Mouse (Mus musculus) hindbrain, embryonic 11.5 days (tissue): ENCODE results near the gene Scube1. TPM values are rescaled to one million over a fixed set of nuclear protein-coding genes. Genes with fewer than 3 reads are reported as not detected.

Experiments used
- ATAC-seq: fragments of 200-750 bp; cut with Nextera tagmentation; 2 replicates; pipeline ENCODE4 v1.8.0; 2017; ENCODE audit warnings: mild to moderate bottlenecking, moderate TSS enrichment, moderate library complexity; ENCODE audit not compliant: low FRiP score
- DNase-seq: peaks from one replicate; pipeline ENCODE4 v3.0.0-alpha.2; 2015; ENCODE audit warnings: low spot score
- H3K27ac ChIP-seq: fragments of 300-500 bp; sonication (generic); 2 replicates; pipeline ENCODE4 v1.5.1; 2014; ENCODE audit warnings: mild to moderate bottlenecking, low read depth, low read length
- H3K27me3 ChIP-seq: fragments of 300-500 bp; sonication (generic); 2 replicates; pipeline ENCODE4 v1.6.1; 2014; ENCODE audit warnings: mild to moderate bottlenecking, low read length, moderate library complexity, mixed read lengths; ENCODE audit not compliant: control insufficient read depth, insufficient read depth
- H3K36me3 ChIP-seq: fragments of 300-500 bp; sonication (generic); 2 replicates; pipeline ENCODE4 v1.6.1; 2014; ENCODE audit warnings: mild to moderate bottlenecking, low read length, moderate library complexity, mixed read lengths; ENCODE audit not compliant: control insufficient read depth, insufficient read depth
- H3K4me1 ChIP-seq: fragments of 300-500 bp; sonication (generic); replicated peaks from 2 replicates; pipeline ENCODE4 v1.6.1; 2014; ENCODE audit warnings: low read length, mixed read lengths; ENCODE audit not compliant: control insufficient read depth, insufficient read depth
- H3K4me2 ChIP-seq: fragments of 300-500 bp; sonication (generic); replicated peaks from 2 replicates; pipeline ENCODE4 v1.6.1; 2014; ENCODE audit warnings: mild to moderate bottlenecking, low read depth, low read length
- H3K4me3 ChIP-seq: fragments of 300-500 bp; sonication (generic); 2 replicates; pipeline ENCODE4 v1.5.1; 2014; ENCODE audit warnings: low read depth, low read length
- H3K9ac ChIP-seq: fragments of 300-500 bp; sonication (generic); 2 replicates; pipeline ENCODE4 v1.6.1; 2014; ENCODE audit warnings: low read depth, low read length
- H3K9me3 ChIP-seq: fragments of 300-500 bp; sonication (generic); 2 replicates; pipeline ENCODE4 v1.6.1; 2016; ENCODE audit warnings: low read length; ENCODE audit not compliant: control insufficient read depth
- WGBS: fragments of 180-500 bp; shearing (Covaris S2); extraction: QIAGEN DNeasy Blood & Tissue Kit; methylation state at CpG from one replicate; pipeline ENCODE4 v1.1.7; 2014; 5-methylcytosine and 5-hydroxymethylcytosine counted together
- polyA plus RNA-seq: library from polyadenylated mRNA; unstranded; fragments of >200 nt; fragmentation: Nextera tagmentation; extraction: Ambion mirVana; gene quantifications from 2 replicates; pipeline ENCODE4 v1.2.1, GENCODE M21; 2014

The Scube1 gene
- polyA plus RNA-seq, 1 experiment from 2014 or later: 32.8 TPM

DNA sequence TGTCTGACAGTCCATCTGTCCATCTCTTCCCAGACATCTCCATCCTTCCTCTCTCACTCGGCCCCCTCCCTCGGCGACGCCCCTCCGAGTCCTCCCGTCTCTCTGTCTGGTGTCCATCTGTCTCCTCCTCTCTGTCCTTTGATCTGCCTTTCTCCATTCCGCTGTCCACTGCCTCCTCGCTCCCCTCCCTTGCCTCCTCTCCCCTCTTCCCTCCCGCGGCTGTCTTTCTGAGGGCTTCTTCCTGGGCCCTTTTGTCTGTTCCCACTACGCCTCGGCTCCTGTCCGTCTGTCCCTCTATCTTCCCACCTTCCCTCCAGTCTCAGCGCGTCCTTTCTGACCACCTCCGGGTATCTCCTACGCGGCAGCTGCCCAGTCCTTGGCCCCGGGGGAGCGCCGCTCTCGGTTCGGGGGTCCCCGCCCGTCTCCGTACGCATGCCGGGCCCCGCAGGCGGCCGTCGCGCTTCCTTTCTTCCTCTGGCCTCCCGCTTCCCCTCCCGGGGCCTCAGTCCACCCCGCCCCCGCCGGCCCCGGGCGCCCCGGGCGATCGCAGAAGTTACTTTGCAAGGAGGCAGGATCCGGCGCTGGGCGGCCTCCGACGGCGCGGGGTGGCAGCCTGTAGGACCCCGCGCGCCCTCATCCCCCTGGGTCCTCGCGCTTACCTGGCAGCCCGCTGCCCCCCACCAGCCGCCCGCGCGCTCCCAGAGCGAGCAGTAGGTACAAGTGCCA, 498 bp downstream of the Scube1 start:
- peaks cover 11% of the 10 kb centered on the region for H3K4me1 ChIP-seq
- DNase-seq: peak; percentile 38
- peak; percentile 27 for ATAC-seq
- peak overlapping the region; percentile 86 for H3K4me2 ChIP-seq
- H3K36me3 ChIP-seq: no peaks in the 10 kb centered on the region
- H3K9me3 ChIP-seq: no peaks in the 10 kb centered on the region
- H3K27me3 ChIP-seq: no peaks in the 10 kb centered on the region
- peak overlapping the region; percentile 80 for H3K4me3 ChIP-seq
- WGBS: under 1% methylated on average over 58 of the region's 61 CpGs
- peak overlapping the region; percentile 79 for H3K27ac ChIP-seq
- peak overlapping the region; percentile 81 for H3K9ac ChIP-seq

DNA sequence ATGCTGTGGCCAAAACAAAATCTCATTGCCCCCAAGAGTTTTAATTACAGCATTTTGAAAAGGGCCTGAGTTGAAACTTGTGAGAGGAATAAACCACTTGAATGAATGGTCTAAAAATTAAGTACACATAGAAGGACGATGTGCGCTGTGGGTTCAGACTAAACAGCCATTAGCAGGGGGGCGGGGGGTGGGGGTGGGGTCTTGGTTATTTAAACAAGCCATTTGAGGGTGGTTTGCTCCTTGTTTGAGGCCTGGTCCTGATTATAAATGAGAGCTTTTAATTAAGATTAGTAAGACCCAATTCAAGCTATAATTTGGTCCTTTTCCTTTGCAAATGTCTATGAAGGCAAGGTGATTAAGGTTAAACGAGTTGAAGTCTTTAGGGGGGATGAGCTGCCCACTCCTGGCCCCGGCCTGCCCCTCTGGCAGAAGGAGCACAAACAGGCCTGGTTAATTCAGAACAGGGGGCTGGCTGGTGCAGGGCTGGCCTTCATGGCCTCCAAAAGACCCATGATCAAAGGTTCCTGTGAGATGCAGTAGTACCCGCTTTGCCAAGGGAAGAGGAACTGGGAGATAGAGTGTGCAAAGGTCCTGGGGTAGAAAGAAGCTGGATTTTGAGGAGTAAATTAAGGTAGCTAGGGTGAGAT, 9.1 kb downstream of the Scube1 start:
- H3K27ac ChIP-seq: no peak overlapping the region
- ATAC-seq (no peak), DNase-seq (no peak)
- H3K27me3 ChIP-seq: no peaks in the 10 kb centered on the region
- H3K9me3 ChIP-seq: no peaks in the 10 kb centered on the region
- no peak overlapping the region for H3K4me3 ChIP-seq
- WGBS: 81% methylated on average over 6 of the region's 6 CpGs
- no peak overlapping the region for H3K9ac ChIP-seq
- H3K36me3 ChIP-seq: 0 out of 2 replicates have a peak, but pooled peaks cover 3% of the 10 kb centered on the region
- H3K4me1 ChIP-seq: peaks cover 2% of the 10 kb centered on the region
- no peak overlapping the region for H3K4me2 ChIP-seq

DNA sequence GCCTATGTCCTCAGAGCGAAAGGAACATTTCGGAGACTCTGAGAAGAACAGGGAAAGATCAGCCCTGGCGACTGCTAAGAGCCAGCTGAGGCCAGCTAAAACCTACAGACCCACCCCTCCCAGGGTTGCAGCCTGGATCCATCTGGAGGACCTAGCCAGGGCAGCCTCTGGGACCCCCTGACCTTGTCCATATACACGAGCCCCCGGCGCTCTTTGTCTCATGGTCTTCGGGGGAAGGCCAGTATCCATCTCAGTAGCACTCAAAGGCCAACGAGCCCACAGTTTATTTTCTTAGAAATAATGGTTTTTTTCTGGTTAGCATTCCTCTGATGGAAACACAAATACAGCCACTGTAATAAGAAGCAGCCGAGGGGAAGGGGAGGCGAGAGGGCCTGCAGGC, 12.0 kb downstream of the Scube1 start:
- DNase-seq: no peak
- H3K27ac ChIP-seq: no peak overlapping the region

DNA sequence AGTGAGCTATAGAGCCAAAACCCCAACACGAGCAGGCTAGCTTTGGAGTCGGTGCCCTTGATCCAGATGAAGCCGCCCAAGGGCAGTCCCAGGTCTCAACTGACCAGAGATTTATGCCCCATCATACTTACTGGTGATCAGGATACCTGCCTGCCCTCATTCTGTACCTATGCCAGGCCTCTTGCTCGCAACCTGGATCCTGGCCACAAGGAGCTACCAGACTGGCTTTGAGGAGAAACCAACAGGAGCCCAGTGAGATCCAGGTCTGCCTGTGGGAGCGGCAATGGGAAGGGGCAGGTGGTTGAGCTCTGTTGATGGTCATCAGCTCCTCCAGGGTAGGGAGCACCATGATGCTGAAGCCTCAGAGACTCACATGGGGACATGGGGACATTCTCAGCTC, 12.5 kb downstream of the Scube1 start:
- Histone ChIP-seq H3K27ac (no peak overlapping the region), H3K9ac (no peak overlapping the region), H3K4me1 (peaks cover 8% of the 10 kb centered on the region), H3K4me3 (no peak overlapping the region), H3K36me3 (no peaks in the 10 kb centered on the region), H3K9me3 (no peaks in the 10 kb centered on the region), H3K4me2 (no peak overlapping the region), H3K27me3 (no peaks in the 10 kb centered on the region)
- 79% methylated on average over 5 of the region's 5 CpGs for WGBS
- no peak for ATAC-seq
- no peak for DNase-seq

More for the DNA sequence above, 12.0 kb downstream of the Scube1 start:
- Histone ChIP-seq H3K9ac (no peak overlapping the region), H3K4me2 (no peak overlapping the region), H3K4me3 (no peak overlapping the region), H3K36me3 (no peaks in the 10 kb centered on the region), H3K4me1 (peaks cover 8% of the 10 kb centered on the region), H3K9me3 (no peaks in the 10 kb centered on the region), H3K27me3 (no peaks in the 10 kb centered on the region)
- 63% methylated on average over 10 of the region's 10 CpGs for WGBS
- ATAC-seq: no peak

DNA sequence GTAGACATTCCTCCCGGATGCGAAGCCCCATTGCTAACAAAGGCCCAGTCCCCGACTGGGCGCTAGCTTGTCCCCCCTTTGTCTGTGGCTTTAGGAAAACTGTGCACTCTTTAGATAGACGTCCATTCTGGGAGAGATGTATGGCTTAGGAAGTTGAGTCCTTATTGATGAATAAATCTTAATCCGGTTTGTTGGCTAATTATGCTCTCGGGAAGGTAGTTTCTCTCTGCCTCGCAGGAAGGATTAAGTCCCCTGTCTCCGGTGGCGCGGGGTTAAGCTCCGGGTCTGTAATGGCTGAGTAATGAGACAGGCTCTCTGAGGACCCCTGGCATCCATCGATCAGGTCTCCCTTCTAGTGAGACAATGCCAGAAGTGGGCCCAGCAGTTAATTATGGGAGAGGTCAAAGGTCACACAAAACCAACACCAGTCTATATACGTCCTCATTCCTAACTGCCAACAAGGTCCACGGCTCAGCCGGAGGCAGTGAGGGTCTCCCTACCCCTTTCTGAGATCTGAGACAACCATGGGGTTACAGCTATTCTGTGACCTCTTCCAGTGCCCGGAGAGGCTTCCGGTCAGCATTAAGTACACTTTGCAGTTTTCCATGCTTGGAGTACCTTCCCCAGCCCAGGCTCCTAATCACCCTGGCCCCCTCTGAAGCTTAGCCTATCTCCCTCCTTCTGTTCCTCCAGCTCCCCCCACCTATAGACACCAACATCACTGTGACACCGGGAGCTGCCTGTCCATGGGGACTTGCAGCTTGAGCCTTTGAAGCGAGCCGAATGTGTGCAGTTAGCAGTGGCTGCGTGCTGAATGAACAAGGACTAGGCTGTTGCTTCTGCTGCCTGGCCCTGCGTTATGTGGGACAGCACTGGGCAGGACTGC, 14.7 kb downstream of the Scube1 start:
- peaks cover 8% of the 10 kb centered on the region for H3K4me1 ChIP-seq
- H3K4me3 ChIP-seq: no peak overlapping the region
- no peak overlapping the region for H3K9ac ChIP-seq
- H3K27me3 ChIP-seq: no peaks in the 10 kb centered on the region
- H3K4me2 ChIP-seq: no peak overlapping the region
- DNase-seq: peak; percentile 70
- peak overlapping the region; percentile 12 for H3K27ac ChIP-seq
- 7% methylated on average over 23 of the region's 23 CpGs for WGBS
- ATAC-seq: peak; percentile 73
- no peaks in the 10 kb centered on the region for H3K36me3 ChIP-seq
- no peaks in the 10 kb centered on the region for H3K9me3 ChIP-seq

DNA sequence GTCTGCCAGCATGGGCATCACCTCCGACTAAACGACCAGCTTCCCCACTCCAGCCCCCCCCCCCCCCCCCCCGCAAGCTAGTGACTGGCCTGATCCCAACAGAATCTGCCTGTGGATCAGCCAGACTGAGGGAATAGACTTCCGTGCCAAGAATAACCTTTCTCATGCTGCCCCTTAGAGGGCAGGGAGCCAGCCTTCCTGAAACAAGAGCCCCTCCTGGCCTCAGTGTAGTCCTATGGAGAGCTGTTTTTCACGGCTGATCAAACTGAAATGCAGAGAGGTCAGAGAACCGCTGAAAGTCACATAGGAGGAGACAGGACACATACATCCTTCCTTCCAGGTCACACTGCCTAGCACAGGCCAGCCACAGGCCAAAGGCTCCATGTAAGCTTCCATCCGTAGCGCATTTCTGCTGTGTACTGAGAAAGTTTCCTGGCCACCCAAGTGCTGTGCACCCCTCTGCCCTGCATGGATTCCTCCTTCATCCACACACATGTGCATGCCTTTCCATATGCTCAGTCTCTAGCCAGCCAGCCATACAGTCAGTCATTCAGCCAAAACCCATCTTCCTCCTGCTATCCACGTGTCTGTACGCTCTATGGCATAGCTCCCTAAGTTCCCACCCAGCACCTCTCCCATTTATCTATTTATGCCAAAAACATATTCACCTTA, 18.2 kb downstream of the Scube1 start:
- Histone ChIP-seq H3K27ac (no peak overlapping the region), H3K4me1 (peaks cover 8% of the 10 kb centered on the region), H3K9ac (no peak overlapping the region), H3K36me3 (peaks cover 10% of the 10 kb centered on the region), H3K27me3 (no peaks in the 10 kb centered on the region), H3K4me2 (no peak overlapping the region), H3K9me3 (no peaks in the 10 kb centered on the region), H3K4me3 (no peak overlapping the region)
- no peak for ATAC-seq
- DNase-seq: peak; percentile 26
- 29% methylated on average over 9 of the region's 10 CpGs for WGBS

DNA sequence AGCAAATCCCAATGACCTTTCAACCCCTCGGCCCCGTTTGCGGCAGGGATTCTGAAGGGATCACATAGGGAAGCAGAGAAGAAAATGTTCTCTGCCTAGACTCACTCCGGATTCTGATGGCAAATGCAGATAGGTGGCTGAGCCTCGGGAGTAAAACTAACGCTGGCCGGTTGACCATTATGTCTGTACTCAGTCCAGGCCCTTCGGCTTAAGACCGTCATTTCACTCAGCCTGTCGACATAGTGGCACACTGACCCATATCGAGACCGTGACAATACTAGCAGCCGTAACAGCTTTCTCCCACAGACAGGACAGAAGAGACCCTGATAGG, 24.3 kb downstream of the Scube1 start:
- Histone ChIP-seq H3K9ac (no peak overlapping the region), H3K9me3 (no peaks in the 10 kb centered on the region), H3K4me2 (no peak overlapping the region), H3K27ac (peak overlapping the region; percentile 70; the same call in 1 of the 2 replicates), H3K4me3 (no peak overlapping the region), H3K27me3 (no peaks in the 10 kb centered on the region), H3K4me1 (peaks cover 25% of the 10 kb centered on the region), H3K36me3 (peaks cover 10% of the 10 kb centered on the region)
- ATAC-seq (no peak), DNase-seq (no peak)
- WGBS: 36% methylated on average over 13 of the region's 13 CpGs

DNA sequence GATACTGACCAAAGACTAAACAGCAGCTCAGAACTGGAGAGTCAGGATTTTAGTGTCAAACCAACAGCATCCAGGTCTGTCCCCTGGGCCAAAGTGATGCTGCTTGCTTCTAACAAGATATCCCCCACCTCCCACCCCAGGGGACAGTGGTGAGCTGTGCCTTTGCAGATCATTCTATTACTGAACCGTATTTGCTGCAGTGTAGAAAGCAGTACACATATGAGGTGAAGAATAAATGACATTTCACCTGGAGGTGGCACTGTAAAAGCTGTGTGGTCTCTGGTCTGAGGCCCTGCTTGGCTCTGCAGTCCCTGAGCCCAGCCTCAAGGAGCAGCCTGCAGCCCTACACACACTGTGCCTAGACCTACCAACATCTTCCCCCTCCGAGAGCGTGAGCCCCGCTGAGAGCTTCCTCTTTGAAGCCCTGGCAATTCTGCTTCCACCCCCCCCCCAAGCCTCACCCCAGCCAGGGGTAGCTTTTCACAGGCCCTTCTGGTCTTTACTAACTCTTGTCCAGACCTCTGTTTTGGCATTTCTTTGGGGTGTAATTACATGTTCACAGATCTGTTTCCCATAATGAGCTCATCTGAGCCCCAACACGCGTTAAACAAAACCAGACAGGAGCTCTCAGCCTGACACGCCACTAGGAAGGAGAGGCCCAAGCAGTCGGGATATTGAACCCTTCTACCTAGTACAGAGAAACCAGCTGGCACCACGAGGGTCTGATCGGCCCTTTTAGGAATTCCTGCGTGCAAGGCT, 24.8 kb downstream of the Scube1 start:
- no peak overlapping the region for H3K4me2 ChIP-seq
- H3K27ac ChIP-seq: peak overlapping the region; percentile 70
- no peak overlapping the region for H3K4me3 ChIP-seq
- peak; percentile 52 for DNase-seq
- H3K36me3 ChIP-seq: peaks cover 10% of the 10 kb centered on the region
- peak; percentile 47; the same call in 1 of the 2 replicates for ATAC-seq
- peaks cover 25% of the 10 kb centered on the region for H3K4me1 ChIP-seq
- H3K27me3 ChIP-seq: no peaks in the 10 kb centered on the region
- 13% methylated on average over 11 of the region's 11 CpGs for WGBS
- H3K9me3 ChIP-seq: no peaks in the 10 kb centered on the region
- H3K9ac ChIP-seq: no peak overlapping the region
